21 mouse cellular contexts compared by ENCODE assay signal in the genomic region with DNA sequence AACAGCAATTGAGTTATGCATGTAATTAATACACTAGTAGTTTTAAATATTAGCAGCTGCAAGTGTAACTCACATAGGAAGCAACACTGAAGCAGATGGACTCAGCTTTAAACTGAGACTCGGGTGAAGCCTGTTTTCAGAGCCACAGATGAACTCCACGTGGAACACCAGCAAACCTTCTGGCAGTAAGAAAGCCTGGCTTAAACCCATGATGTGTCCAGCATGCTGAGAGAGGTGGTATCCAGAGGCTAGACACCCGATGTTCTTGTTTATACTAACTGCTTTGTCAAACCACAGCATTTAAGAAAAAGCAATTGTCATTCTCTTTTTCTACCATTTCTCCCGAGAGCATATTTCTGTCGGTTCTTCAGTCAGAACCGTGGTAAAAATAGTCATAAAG.
DNase-seq lines count a peak whose midpoint lies in the region; ATAC-seq lines count a peak whose summit lies in the region.
"Had no signal": no experiment of that assay in that cellular context is flagged by ENCODE, and none has a peak within 500 bp of the region (broad histone marks: within the 10 kb centered on the region; RNA-seq: fewer than 3 reads in every experiment).

No protein-coding gene starts in this region.

- ATAC-seq in lung, embryonic 15.5 days (ENCODE audit: borderline replicate concordance, extremely low read depth, low FRiP score, low TSS enrichment): no peak
- no peak for ATAC-seq in embryonic facial prominence, embryonic 11.5 days (replicated peaks; ENCODE audit: insufficient number of reproducible peaks, low FRiP score, low TSS enrichment, low read depth)
- ATAC-seq in liver, embryonic 12.5 days: no peak
- ATAC-seq: CD4-positive, CD25-positive, alpha-beta regulatory T cell, adult 4 months; hindbrain, postnatal 0 days had no signal

- DNase-seq in cerebellum, postnatal 10 days: peak; percentile 4 to 10
- no peak for DNase-seq in cerebellum, adult 9-10 months
- no peak for DNase-seq in lung, postnatal 14 days
- DNase-seq in NIH3T3 (ENCODE audit: low read depth): peak; percentile 5
- peak; percentile 37 for DNase-seq in embryonic facial prominence, embryonic 11.5 days (ENCODE audit: low spot score)
- DNase-seq in gastrocnemius, postnatal 25 days: no peak
- DNase-seq: cerebellum, postnatal 25 days; heart, postnatal 36 days; kidney, adult 8-10 months; kidney, postnatal 4 days; liver, embryonic 13.5 days; right cerebral cortex, postnatal 25 days; thymus, postnatal 25 days had no signal

- no peak overlapping the region for H3K4me3 ChIP-seq in lung, embryonic 15.5 days
- H3K4me3 ChIP-seq in embryonic facial prominence, embryonic 11.5 days (ENCODE audit: low read depth, low read length): no peak overlapping the region
- H3K4me3 ChIP-seq in liver, embryonic 12.5 days: no peak overlapping the region
- H3K4me3 ChIP-seq: embryonic facial prominence, embryonic 15.5 days; heart, embryonic 13.5 days; liver, embryonic 13.5 days; neural tube, embryonic 13.5 days had no signal

- H3K36me3 ChIP-seq in lung, embryonic 15.5 days: no peaks in the 10 kb centered on the region
- no peaks in the 10 kb centered on the region for H3K36me3 ChIP-seq in embryonic facial prominence, embryonic 11.5 days (replicated peaks; ENCODE audit: control insufficient read depth, insufficient read depth, low read depth, low read length)
- H3K36me3 ChIP-seq in liver, embryonic 12.5 days: no peaks in the 10 kb centered on the region
- H3K36me3 ChIP-seq: embryonic facial prominence, embryonic 15.5 days; G1E; heart, embryonic 13.5 days; liver, embryonic 13.5 days; neural tube, embryonic 13.5 days had no signal

- H3K27me3 ChIP-seq in lung, embryonic 15.5 days: no peaks in the 10 kb centered on the region
- H3K27me3 ChIP-seq in embryonic facial prominence, embryonic 11.5 days (ENCODE audit: control insufficient read depth, insufficient read depth, low read length): no peaks in the 10 kb centered on the region
- H3K27me3 ChIP-seq in liver, embryonic 12.5 days (replicated peaks): no peaks in the 10 kb centered on the region
- H3K27me3 ChIP-seq: embryonic facial prominence, embryonic 15.5 days; heart, embryonic 13.5 days; liver, embryonic 13.5 days; neural tube, embryonic 13.5 days had no signal

- peaks cover 4% of the 10 kb centered on the region; the same call in 1 of the 2 replicates for H3K4me1 ChIP-seq in lung, embryonic 15.5 days
- no peaks in the 10 kb centered on the region; the same call in none of the 2 replicates for H3K4me1 ChIP-seq in embryonic facial prominence, embryonic 11.5 days (ENCODE audit: control insufficient read depth, insufficient read depth, low read length)
- H3K4me1 ChIP-seq in liver, embryonic 12.5 days: peaks cover 27% of the 10 kb centered on the region

- H3K27ac ChIP-seq in lung, embryonic 15.5 days: peak overlapping the region; percentile 41; the same call in 1 of the 2 replicates
- H3K27ac ChIP-seq in embryonic facial prominence, embryonic 11.5 days (replicated peaks; ENCODE audit: low read depth, low read length): no peak overlapping the region
- no peak overlapping the region for H3K27ac ChIP-seq in liver, embryonic 12.5 days
- H3K27ac ChIP-seq: embryonic facial prominence, embryonic 15.5 days; heart, embryonic 13.5 days; hindbrain, postnatal 0 days; liver, embryonic 13.5 days; neural tube, embryonic 13.5 days had no signal

- 20% methylated on average over 6 of the region's 6 CpGs for WGBS in lung, embryonic 15.5 days
- 15% methylated on average over 6 of the region's 6 CpGs for WGBS in embryonic facial prominence, embryonic 11.5 days
- 33% methylated on average over 6 of the region's 6 CpGs for WGBS in liver, embryonic 12.5 days (ENCODE audit: insufficient replicate concordance)

- no peak overlapping the region for H3K4me2 ChIP-seq in lung, embryonic 15.5 days
- H3K4me2 ChIP-seq in embryonic facial prominence, embryonic 11.5 days (ENCODE audit: low read depth, low read length): no peak overlapping the region
- no peak overlapping the region for H3K4me2 ChIP-seq in liver, embryonic 12.5 days
- H3K4me2 ChIP-seq: embryonic facial prominence, embryonic 15.5 days; heart, embryonic 13.5 days; liver, embryonic 13.5 days; neural tube, embryonic 13.5 days had no signal

- H3K9me3 ChIP-seq in lung, embryonic 15.5 days: no peaks in the 10 kb centered on the region
- no peaks in the 10 kb centered on the region for H3K9me3 ChIP-seq in embryonic facial prominence, embryonic 11.5 days (replicated peaks; ENCODE audit: control insufficient read depth, low read length)
- H3K9me3 ChIP-seq in liver, embryonic 12.5 days (replicated peaks): no peaks in the 10 kb centered on the region
- H3K9me3 ChIP-seq: embryonic facial prominence, embryonic 15.5 days; G1E; heart, embryonic 13.5 days; liver, embryonic 13.5 days; neural tube, embryonic 13.5 days had no signal

- no peak overlapping the region for H3K9ac ChIP-seq in lung, embryonic 15.5 days
- H3K9ac ChIP-seq in embryonic facial prominence, embryonic 11.5 days (replicated peaks; ENCODE audit: low read length): no peak overlapping the region
- no peak overlapping the region for H3K9ac ChIP-seq in liver, embryonic 12.5 days
- H3K9ac ChIP-seq: embryonic facial prominence, embryonic 15.5 days; heart, embryonic 13.5 days; liver, embryonic 13.5 days; neural tube, embryonic 13.5 days had no signal

Comparison
In these comparisons a context has a peak if more than half of its experiments do, and no peak if none do; other contexts are left out.
1. DNase-seq: peak in cerebellum, postnatal 10 days (2 of 2), NIH3T3 (single experiment) and embryonic facial prominence, embryonic 11.5 days (single experiment); none in cerebellum, adult 9-10 months (single experiment), lung, postnatal 14 days (single experiment) and gastrocnemius, postnatal 25 days (single experiment).